Mouse (Mus musculus): ENCODE measurements around the gene Hgfac. TPM values are rescaled to one million over a fixed set of nuclear protein-coding genes. Genes with fewer than 3 reads are reported as not detected.

The Hgfac gene
- polyA plus RNA-seq (2015; fragmentation: Nextera tagmentation; extraction: Ambion mirVana) = 0.28 TPM in 1 of 2 replicates, not detected in the other

DNA sequence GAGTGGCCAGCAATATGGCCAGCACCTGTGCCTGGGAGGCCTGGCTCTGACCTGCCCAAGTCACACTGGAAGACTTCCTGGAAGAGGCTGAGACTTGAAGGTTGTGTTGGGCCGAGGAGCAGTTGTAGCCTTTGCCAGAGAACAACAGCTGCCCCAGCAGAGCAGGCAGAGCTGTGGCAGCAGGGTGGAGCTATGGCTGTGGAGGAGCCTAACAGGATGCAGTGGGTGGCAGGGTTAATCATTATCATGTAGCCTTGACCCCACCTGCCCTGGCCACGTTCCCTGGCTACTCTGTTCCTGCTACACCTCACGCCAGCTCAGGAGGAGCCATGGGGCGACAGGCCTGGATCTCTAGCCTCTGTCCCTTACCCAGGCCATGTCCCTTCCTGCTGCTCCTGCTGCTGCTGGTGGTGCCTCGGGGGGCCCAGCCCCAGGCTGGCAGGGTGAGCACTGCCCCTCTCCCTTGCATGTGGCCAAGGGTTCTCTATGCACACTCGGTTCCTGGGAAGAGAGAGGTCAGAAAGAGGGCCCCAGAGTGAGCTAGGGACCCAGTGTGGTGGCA is at the start of gene Hgfac:
Gene Hgfac, plus strand, starts transcription at position 242 of the 562 bp plus-strand sequence.

DNA sequence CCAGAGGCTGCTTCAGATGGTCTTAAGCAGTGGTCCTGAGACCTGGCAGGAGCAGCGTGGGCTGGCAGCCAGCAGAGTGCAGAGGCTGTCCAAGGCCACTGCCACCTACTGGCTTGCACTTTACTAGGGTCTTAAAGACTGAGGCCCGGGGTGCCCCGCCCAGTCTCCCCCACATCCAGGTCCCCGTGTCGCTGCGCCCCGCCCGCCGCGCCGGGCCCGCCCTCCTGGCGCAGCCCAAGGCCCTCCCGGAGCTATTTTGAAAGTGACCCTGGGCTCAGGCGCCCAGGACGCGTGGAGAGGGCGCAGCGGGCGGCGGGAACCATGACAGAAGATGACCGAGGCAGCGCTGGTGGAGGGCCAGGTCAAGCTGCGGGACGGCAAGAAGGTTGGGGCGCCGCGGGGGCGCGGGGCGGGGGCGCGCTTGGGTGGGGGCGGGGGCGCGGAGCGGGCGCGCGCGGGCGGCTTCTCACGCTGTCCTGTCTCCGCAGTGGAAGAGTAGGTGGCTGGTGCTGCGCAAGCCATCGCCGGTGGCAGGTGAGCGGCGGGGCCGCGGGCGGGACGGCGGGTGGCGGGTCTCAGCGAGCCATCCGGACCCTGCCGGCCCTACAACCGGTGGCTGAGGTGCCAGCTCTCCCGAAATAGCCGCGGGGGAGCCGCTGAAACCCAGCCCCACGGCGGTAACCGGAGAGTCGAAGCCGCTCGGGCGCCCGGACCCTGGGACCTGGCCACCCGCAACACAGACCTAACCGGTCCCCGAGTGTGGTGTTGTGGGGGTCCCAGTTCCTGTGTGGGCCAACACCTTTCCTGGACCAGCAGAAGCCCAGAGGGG is 15.5 kb downstream of the Hgfac start, which contains the start of gene Dok7:
Gene Dok7, plus strand, starts transcription at position 163 of the 829 bp plus-strand sequence.

Small RNA genes within 50 kb of the gene (microRNA-seq; reads per million reads assigned to microRNA genes)
- gene Mir3097 = 4.4 reads per million, percentile 7 among the genes with 10 or more reads in this experiment

Other genes with a start within 250 kb of the Hgfac start
- 6.6 TPM in 2 replicates for gene Msantd1, start 133.5 kb upstream of the Hgfac start, polyA plus RNA-seq (2015; fragmentation: Nextera tagmentation; extraction: Ambion mirVana)
- gene Rgs12, start 92.1 kb upstream of the Hgfac start, polyA plus RNA-seq (2015; fragmentation: Nextera tagmentation; extraction: Ambion mirVana) = 29.3 and 30.7 TPM in 2 replicates
- 10.3 and 13.5 TPM in 2 replicates for gene Dok7, start 15.3 kb downstream of the Hgfac start, polyA plus RNA-seq (2015; fragmentation: Nextera tagmentation; extraction: Ambion mirVana)
- gene Lrpap1, start 64.3 kb downstream of the Hgfac start, polyA plus RNA-seq (2015; fragmentation: Nextera tagmentation; extraction: Ambion mirVana) = 177 and 195 TPM in 2 replicates
- 2.7 and 3.6 TPM in 2 replicates for gene Adra2c, start 236.8 kb downstream of the Hgfac start, polyA plus RNA-seq (2015; fragmentation: Nextera tagmentation; extraction: Ambion mirVana)